Mouse (Mus musculus) heart, postnatal 10 days (tissue): ENCODE data around the gene Bcl2a1b. TPM values are rescaled to one million over a fixed set of nuclear protein-coding genes. Genes with fewer than 3 reads are reported as not detected.
"Not testable (repeated sequence)": the region's sequence is repeated elsewhere in the genome, so short reads cannot be mapped to it uniquely, and the experiment has no call there.

Experiments used
- DNase-seq, 2 experiments: peaks; one replicate each; pipeline ENCODE4 v3.0.0; 2021
- intact Hi-C: fragments of 180-260 bp; cut with DNase I; formaldehyde crosslinking; loops from one replicate; pipeline ENCODE4 v1.15.1; 2025
- total RNA-seq, 2 experiments: library from RNA; stranded (reverse); gene quantifications; 2 replicates each; pipeline ENCODE4 v1.2.3; 2021

The Bcl2a1b gene
- total RNA-seq, 2 experiments from 2014 or later, result 0.45 to 0.91 TPM

DNA sequence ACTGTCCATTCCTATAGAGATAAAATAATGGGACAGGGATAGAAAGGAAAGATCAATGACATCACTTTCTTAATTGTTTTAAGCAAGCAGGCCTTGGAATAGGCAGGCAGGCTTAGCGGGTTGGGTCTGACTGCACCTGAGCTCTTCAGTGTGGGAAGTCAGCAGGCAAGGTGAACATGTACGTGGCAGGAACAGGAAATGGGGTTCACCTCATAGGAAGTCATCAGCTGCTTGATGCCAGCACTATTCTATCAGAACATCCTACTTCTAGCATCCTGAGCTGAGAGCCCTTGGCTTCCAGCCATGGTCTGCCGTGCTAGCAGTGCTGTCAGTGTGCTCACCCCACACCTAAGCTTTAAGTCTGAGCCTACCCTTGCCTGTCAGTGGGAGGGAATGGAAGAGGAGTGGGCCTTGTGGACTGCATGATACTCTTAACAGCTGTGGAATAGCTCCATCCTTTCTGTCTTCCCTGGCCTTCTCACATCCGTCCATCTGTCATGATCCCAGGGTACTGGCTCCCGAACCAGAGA lies 40.0 kb downstream of the Bcl2a1b start:
- DNase-seq, intact Hi-C loops: not testable (repeated sequence)

GRCm38 (mm10) chr9:89240516-89241019 lies 41.6 kb downstream of the Bcl2a1b start:
- DNase-seq, intact Hi-C loops: not testable (repeated sequence)

- no peak for DNase-seq
- intact Hi-C loops, result no loop called here
Measured at GRCm38 (mm10) chr9:89253400-89253799, 54.4 kb downstream of the Bcl2a1b start.

- intact Hi-C loops, result no loop called here
- no peak for DNase-seq
Measured at GRCm38 (mm10) chr9:89256556-89257335, 57.7 kb downstream of the Bcl2a1b start.

Other genes starting within 250 kb of the Bcl2a1b start
- not detected for gene Bcl2a1a, start 242.3 kb upstream of the Bcl2a1b start, total RNA-seq
- gene Trim43b, start 106.4 kb upstream of the Bcl2a1b start, total RNA-seq, result under 1 TPM in 1 of 2 experiments, not detected in 1; 0.15 TPM
- gene Gm29094, start 170 bp downstream of the Bcl2a1b start, total RNA-seq, result not detected
- gene Mthfs, start 11.5 kb downstream of the Bcl2a1b start, total RNA-seq, result 10 to 100 TPM; 17.6 TPM